Mouse (Mus musculus) erythroblast, adult 5-6 weeks (primary cell): Measurements from ENCODE around the gene BC034090. TPM values are rescaled to one million over a fixed set of nuclear protein-coding genes. Genes with fewer than 3 reads are reported as not detected.

ENCODE experiments used
- ATAC-seq: replicated peaks from 2 replicates; pipeline ENCODE4 v1.8.0; 2016; ENCODE audit warnings: moderate number of reproducible peaks, mild to moderate bottlenecking, moderate TSS enrichment, inconsistent platforms; ENCODE audit not compliant: poor library complexity, low FRiP score, severe bottlenecking
- total RNA-seq, 2 experiments: library from RNA; stranded (forward) in 1 of 2; stranded (reverse) in 1 of 2; fragments of 150-400 nt in 1 of 2; fragments of 200-764, 138-1000 nt in 1 of 2; gene quantifications; 2 replicates each; pipeline versions ENCODE4 v1.2.3 to v1.2.4; 2015 to 2017; ENCODE audit warnings: low replicate concordance in 2 of 2

The BC034090 gene
- total RNA-seq, 2 experiments from 2014 or later, result not detected

GRCm38 (mm10) chr1:155218924-155219323 lies 25.3 kb downstream of the BC034090 start:
- no peak for ATAC-seq

- no peak for ATAC-seq
Observed at GRCm38 (mm10) chr1:155217865-155218541, 26.2 kb downstream of the BC034090 start.

- ATAC-seq, result no peak
Observed at GRCm38 (mm10) chr1:155216844-155217243, 27.4 kb downstream of the BC034090 start.

- no peak for ATAC-seq
Observed at GRCm38 (mm10) chr1:155216313-155216712, 27.9 kb downstream of the BC034090 start.

GRCm38 (mm10) chr1:155215066-155215764 lies 29.0 kb downstream of the BC034090 start:
- no peak for ATAC-seq

- no peak for ATAC-seq
Observed at GRCm38 (mm10) chr1:155213912-155214311, 30.3 kb downstream of the BC034090 start.

GRCm38 (mm10) chr1:155212936-155213774 lies 31.1 kb downstream of the BC034090 start:
- ATAC-seq, result no peak

- ATAC-seq, result no peak
Observed at GRCm38 (mm10) chr1:155212493-155212892, 31.8 kb downstream of the BC034090 start.

- no peak for ATAC-seq
Observed at GRCm38 (mm10) chr1:155212081-155212480, 32.2 kb downstream of the BC034090 start.

GRCm38 (mm10) chr1:155211017-155211416 lies 33.2 kb downstream of the BC034090 start:
- no peak for ATAC-seq

- ATAC-seq, result no peak
Observed at GRCm38 (mm10) chr1:155210011-155210763, 34.1 kb downstream of the BC034090 start.

GRCm38 (mm10) chr1:155207859-155208258 lies 36.4 kb downstream of the BC034090 start:
- ATAC-seq, result no peak

GRCm38 (mm10) chr1:155205822-155206660 lies 38.2 kb downstream of the BC034090 start:
- ATAC-seq, result no peak

- ATAC-seq, result no peak
Observed at GRCm38 (mm10) chr1:155205311-155205710, 38.9 kb downstream of the BC034090 start.

GRCm38 (mm10) chr1:155204560-155205162 lies 39.6 kb downstream of the BC034090 start:
- ATAC-seq, result no peak

- ATAC-seq, result no peak
Observed at GRCm38 (mm10) chr1:155203954-155204353, 40.3 kb downstream of the BC034090 start.

- ATAC-seq, result no peak
Observed at GRCm38 (mm10) chr1:155203101-155203500, 41.1 kb downstream of the BC034090 start.

GRCm38 (mm10) chr1:155202472-155202871 lies 41.8 kb downstream of the BC034090 start:
- no peak for ATAC-seq

GRCm38 (mm10) chr1:155201914-155202313 lies 42.3 kb downstream of the BC034090 start:
- no peak for ATAC-seq
